Mouse (Mus musculus) kidney, adult 2 months (tissue): ENCODE data around the gene Mterf1a.

ENCODE experiments used
- CTCF ChIP-seq: fragments of 200-500 bp; conservative IDR thresholded peaks from 2 replicates; pipeline ENCODE4 v1.5.1; 2011; ENCODE audit warnings: low read depth, mild to moderate bottlenecking, control low read depth, low read length, moderate library complexity, mixed read lengths; ENCODE audit not compliant: insufficient read depth, insufficient read length
- POLR2A ChIP-seq: fragments of 200-500 bp; IDR thresholded peaks from one replicate; pipeline ENCODE4 v1.6.1; 2011; ENCODE audit warnings: low read depth, low read length, control low read depth

GRCm38 (mm10) chr5:3941240-3941639 is 47.5 kb upstream of the Mterf1a start:
- TF ChIP-seq CTCF: no peak
- TF ChIP-seq POLR2A: no peak
